Mouse (Mus musculus) liver, adult (tissue): ENCODE measurements around the gene Magel2.

ENCODE experiments used
- GATA4 ChIP-seq: IDR thresholded peaks from 2 replicates; pipeline ENCODE4 v1.6.1; 2014; ENCODE audit warnings: mild to moderate bottlenecking, low read length; ENCODE audit not compliant: insufficient replicate concordance

Magel2 gene

GRCm38 (mm10) chr7:62415222-62415621 is 38.4 kb downstream of the Magel2 start:
- TF ChIP-seq GATA4 = no peak

- no peak for TF ChIP-seq GATA4
Measured at GRCm38 (mm10) chr7:62416173-62416572, 39.4 kb downstream of the Magel2 start.

DNA sequence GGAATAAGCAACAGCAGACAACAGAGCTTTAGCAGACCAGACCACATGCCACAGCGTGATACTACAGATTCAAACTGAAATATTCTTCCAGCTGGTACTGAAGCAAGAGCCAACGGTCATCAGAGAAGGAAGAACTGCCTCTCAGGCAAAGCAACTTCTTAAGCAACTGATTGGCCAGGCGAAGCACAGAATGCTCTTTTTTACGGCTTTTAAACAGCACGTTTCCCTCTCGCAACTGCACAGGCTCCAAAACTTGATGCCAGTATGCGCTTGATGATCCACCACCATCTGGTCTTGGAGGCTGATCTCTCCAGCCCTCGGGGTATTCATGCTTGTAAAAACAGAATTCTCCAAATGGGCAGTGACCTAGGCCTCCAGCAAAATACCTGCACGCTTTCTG is 41.5 kb downstream of the Magel2 start:
- TF ChIP-seq GATA4 = no peak

DNA sequence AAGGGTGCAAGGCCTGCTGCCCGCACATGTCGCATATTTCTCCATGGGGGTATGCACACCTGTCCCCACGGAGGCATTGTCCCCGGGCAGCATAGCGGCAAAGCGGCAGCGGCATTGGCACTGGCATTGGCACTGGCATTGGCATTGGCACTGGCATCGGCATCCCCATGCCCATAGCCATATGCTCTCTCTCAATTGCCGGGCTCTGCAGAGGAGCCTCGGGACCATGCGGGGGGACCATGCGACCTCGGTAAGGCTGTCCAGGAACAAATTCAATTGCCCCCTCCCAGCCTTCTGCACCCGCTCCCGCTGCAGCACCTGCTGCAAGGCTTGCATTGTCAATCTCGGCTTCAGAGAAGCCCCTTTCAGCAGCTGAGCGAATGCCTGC is 42.3 kb downstream of the Magel2 start:
- no peak for TF ChIP-seq GATA4

- no peak for TF ChIP-seq GATA4
Measured at GRCm38 (mm10) chr7:62419493-62420360, 42.9 kb downstream of the Magel2 start, which contains the start of gene Mkrn3. Gene Mkrn3, minus strand, starts transcription at chr7:62420139.

DNA sequence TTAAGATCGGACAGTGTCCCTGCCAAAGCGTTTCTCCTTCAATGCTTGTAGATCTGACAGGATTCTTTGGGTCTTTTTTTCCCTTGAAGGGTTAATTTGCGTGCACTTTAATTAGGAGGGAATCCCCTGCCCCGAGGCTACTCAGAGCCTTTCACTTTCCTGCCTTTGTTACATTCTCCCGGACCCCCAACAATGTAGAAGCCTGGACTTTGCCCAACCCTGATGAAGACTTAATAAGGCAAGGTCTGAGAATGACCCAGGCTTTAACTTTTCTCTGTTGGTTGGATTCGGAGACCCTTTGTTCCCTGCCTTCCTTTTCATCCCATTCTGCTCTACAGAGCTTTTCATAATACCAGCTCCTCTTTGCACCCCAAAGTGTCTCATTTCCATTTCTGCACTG is 43.8 kb downstream of the Magel2 start:
- TF ChIP-seq GATA4 = no peak

DNA sequence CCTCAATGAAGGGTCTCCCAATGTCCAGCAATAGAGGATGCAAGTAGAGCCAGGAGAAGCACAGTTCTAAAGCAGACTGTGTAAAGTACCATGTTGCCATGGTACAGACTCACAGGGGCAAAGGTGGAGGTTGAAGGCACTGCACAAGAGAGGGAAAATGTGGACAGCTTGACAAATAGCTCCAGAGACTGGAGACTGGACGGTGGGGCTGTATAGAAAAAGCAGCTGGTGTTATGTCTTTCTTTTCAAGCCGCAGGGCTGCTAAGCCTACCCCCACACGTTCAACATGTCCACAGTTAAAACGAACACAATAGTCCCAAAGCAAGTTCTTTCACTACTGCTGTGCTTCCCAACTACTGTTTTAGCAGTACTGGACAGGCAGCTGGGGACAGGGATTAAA is 46.4 kb downstream of the Magel2 start:
- no peak for TF ChIP-seq GATA4

DNA sequence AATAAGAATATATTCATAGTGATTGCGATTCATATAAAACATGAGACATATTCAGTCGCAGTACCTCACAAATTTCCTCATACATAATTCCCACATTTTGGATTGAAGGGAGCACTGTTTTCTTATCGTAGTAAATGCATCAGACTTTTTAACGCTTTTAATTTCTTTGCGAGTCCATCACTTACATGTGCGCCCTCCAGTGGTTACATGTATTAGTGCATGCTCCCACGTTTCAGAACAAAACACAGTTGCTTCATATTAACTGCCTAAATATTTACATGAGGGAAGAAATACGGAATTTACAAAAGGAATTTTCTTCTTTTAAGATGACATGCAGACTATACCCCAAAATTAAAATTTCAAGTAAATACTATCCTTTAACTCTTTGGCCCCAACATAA is 51.5 kb downstream of the Magel2 start:
- no peak for TF ChIP-seq GATA4
